Mouse (Mus musculus) erythroblast, adult 5-6 weeks (primary cell): ENCODE results near the gene Ppp1r13b. TPM values are rescaled to one million over a fixed set of nuclear protein-coding genes. Genes with fewer than 3 reads are reported as not detected.

Experiments
- ATAC-seq: replicated peaks from 2 replicates; pipeline ENCODE4 v1.8.0; 2016; ENCODE audit warnings: moderate number of reproducible peaks, mild to moderate bottlenecking, moderate TSS enrichment, inconsistent platforms; ENCODE audit not compliant: poor library complexity, low FRiP score, severe bottlenecking
- total RNA-seq, 2 experiments: library from RNA; stranded (forward) in 1 of 2; stranded (reverse) in 1 of 2; fragments of 150-400 nt in 1 of 2; fragments of 200-764, 138-1000 nt in 1 of 2; gene quantifications; 2 replicates each; pipeline versions ENCODE4 v1.2.3 to v1.2.4; 2015 to 2017; ENCODE audit warnings: low replicate concordance in 2 of 2

Gene Ppp1r13b
- total RNA-seq, 2 experiments from 2014 or later = 8.3 to 13.4 TPM

GRCm38 (mm10) chr12:111842565-111843433 lies 65.1 kb downstream of the Ppp1r13b start:
- no peak for ATAC-seq

GRCm38 (mm10) chr12:111833457-111833856 lies 74.5 kb downstream of the Ppp1r13b start:
- peak; percentile 84 for ATAC-seq

- 0 out of 2 replicates have a peak, but pooled peaks have one; percentile 33 for ATAC-seq
Measured at GRCm38 (mm10) chr12:111832643-111833042, 75.3 kb downstream of the Ppp1r13b start.

- no peak for ATAC-seq
Measured at GRCm38 (mm10) chr12:111830375-111830774, 77.5 kb downstream of the Ppp1r13b start.

GRCm38 (mm10) chr12:111829954-111830353 lies 78.0 kb downstream of the Ppp1r13b start:
- ATAC-seq = no peak

- no peak for ATAC-seq
Measured at GRCm38 (mm10) chr12:111829447-111829846, 78.5 kb downstream of the Ppp1r13b start.

- no peak for ATAC-seq
Measured at GRCm38 (mm10) chr12:111827556-111827955, 80.4 kb downstream of the Ppp1r13b start.

GRCm38 (mm10) chr12:111821931-111822330 lies 86.0 kb downstream of the Ppp1r13b start:
- no peak for ATAC-seq

GRCm38 (mm10) chr12:111820708-111821107 lies 87.2 kb downstream of the Ppp1r13b start:
- ATAC-seq = no peak

- ATAC-seq = no peak
Measured at GRCm38 (mm10) chr12:111819936-111820335, 88.0 kb downstream of the Ppp1r13b start.

- ATAC-seq = no peak
Measured at GRCm38 (mm10) chr12:111817991-111818390, 89.9 kb downstream of the Ppp1r13b start.

- ATAC-seq = no peak
Measured at GRCm38 (mm10) chr12:111816967-111817366, 90.9 kb downstream of the Ppp1r13b start.

- ATAC-seq = no peak
Measured at GRCm38 (mm10) chr12:111816528-111816927, 91.4 kb downstream of the Ppp1r13b start.

- ATAC-seq = no peak
Measured at GRCm38 (mm10) chr12:111814769-111815762, 92.8 kb downstream of the Ppp1r13b start.

- ATAC-seq = peak; percentile 84
Measured at GRCm38 (mm10) chr12:111813766-111814617, 93.9 kb downstream of the Ppp1r13b start, which contains the start of the genes Xrcc3 and Zfyve21. Gene Xrcc3 (minus strand): TSS chr12:111813873. Gene Zfyve21 (plus strand): TSS chr12:111814170.

- ATAC-seq = peak; percentile 24
Measured at GRCm38 (mm10) chr12:111813111-111813765, 94.7 kb downstream of the Ppp1r13b start.

GRCm38 (mm10) chr12:111812611-111813010 lies 95.3 kb downstream of the Ppp1r13b start:
- ATAC-seq = no peak

GRCm38 (mm10) chr12:111812075-111812474 lies 95.8 kb downstream of the Ppp1r13b start:
- no peak for ATAC-seq

- ATAC-seq = peak; percentile 30; the same call in 1 of the 2 replicates
Measured at GRCm38 (mm10) chr12:111809762-111810161, 98.1 kb downstream of the Ppp1r13b start.
